Mouse (Mus musculus) G1E (cell line): ENCODE results near the gene Pigb.

Experiments
- CTCF ChIP-seq: IDR thresholded peaks from 2 replicates; pipeline ENCODE4 v1.5.1; 2012; ENCODE audit warnings: low read depth, low read length, inconsistent platforms, mixed read lengths
- GATA1 ChIP-seq: IDR thresholded peaks from 2 replicates; pipeline ENCODE4 v1.6.1; 2012; ENCODE audit warnings: borderline replicate concordance, low read length, inconsistent platforms, mixed read lengths
- GATA2 ChIP-seq: IDR thresholded peaks from 2 replicates; pipeline ENCODE4 v1.6.1; 2012; ENCODE audit warnings: low read depth, low read length, inconsistent platforms, borderline replicate concordance

DNA sequence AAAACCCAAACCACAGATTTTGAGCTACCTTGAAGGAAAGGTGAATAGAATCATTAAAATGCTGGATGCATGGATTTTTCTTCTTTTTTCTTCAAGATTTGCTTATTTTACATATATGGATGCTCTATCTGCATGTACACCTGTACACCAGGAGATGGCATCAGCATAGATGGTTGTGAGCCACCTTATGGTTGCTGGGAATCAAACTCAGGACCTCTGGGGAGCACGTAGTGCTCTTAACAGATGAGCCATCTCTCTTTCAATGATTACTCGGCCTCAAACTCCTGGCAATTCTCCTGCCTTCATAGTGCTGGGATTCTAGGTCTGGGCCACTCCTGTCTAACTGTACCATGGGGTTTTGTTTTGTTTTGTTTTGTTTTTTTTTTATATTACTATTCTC is 57.1 kb downstream of the Pigb start:
- TF ChIP-seq CTCF (no peak), GATA2 (no peak), GATA1 (no peak)
